Mouse (Mus musculus) hindbrain, embryonic 11.5 days (tissue): ENCODE measurements around the gene Cyth1. TPM values are rescaled to one million over a fixed set of nuclear protein-coding genes. Genes with fewer than 3 reads are reported as not detected.
A peak's percentile ranks its signal among the peaks of the same experiment; 100 is the strongest.

ENCODE experiments used
- ATAC-seq: fragments of 200-750 bp; cut with Nextera tagmentation; 2 replicates; pipeline ENCODE4 v1.8.0; 2017; ENCODE audit warnings: mild to moderate bottlenecking, moderate TSS enrichment, moderate library complexity; ENCODE audit not compliant: low FRiP score
- DNase-seq: peaks from one replicate; pipeline ENCODE4 v3.0.0-alpha.2; 2015; ENCODE audit warnings: low spot score
- H3K27ac ChIP-seq: fragments of 300-500 bp; sonication (generic); 2 replicates; pipeline ENCODE4 v1.5.1; 2014; ENCODE audit warnings: mild to moderate bottlenecking, low read depth, low read length
- H3K27me3 ChIP-seq: fragments of 300-500 bp; sonication (generic); 2 replicates; pipeline ENCODE4 v1.6.1; 2014; ENCODE audit warnings: mild to moderate bottlenecking, low read length, moderate library complexity, mixed read lengths; ENCODE audit not compliant: control insufficient read depth, insufficient read depth
- H3K36me3 ChIP-seq: fragments of 300-500 bp; sonication (generic); 2 replicates; pipeline ENCODE4 v1.6.1; 2014; ENCODE audit warnings: mild to moderate bottlenecking, low read length, moderate library complexity, mixed read lengths; ENCODE audit not compliant: control insufficient read depth, insufficient read depth
- H3K4me1 ChIP-seq: fragments of 300-500 bp; sonication (generic); replicated peaks from 2 replicates; pipeline ENCODE4 v1.6.1; 2014; ENCODE audit warnings: low read length, mixed read lengths; ENCODE audit not compliant: control insufficient read depth, insufficient read depth
- H3K4me2 ChIP-seq: fragments of 300-500 bp; sonication (generic); replicated peaks from 2 replicates; pipeline ENCODE4 v1.6.1; 2014; ENCODE audit warnings: mild to moderate bottlenecking, low read depth, low read length
- H3K4me3 ChIP-seq: fragments of 300-500 bp; sonication (generic); 2 replicates; pipeline ENCODE4 v1.5.1; 2014; ENCODE audit warnings: low read depth, low read length
- H3K9ac ChIP-seq: fragments of 300-500 bp; sonication (generic); 2 replicates; pipeline ENCODE4 v1.6.1; 2014; ENCODE audit warnings: low read depth, low read length
- H3K9me3 ChIP-seq: fragments of 300-500 bp; sonication (generic); 2 replicates; pipeline ENCODE4 v1.6.1; 2016; ENCODE audit warnings: low read length; ENCODE audit not compliant: control insufficient read depth
- WGBS: fragments of 180-500 bp; shearing (Covaris S2); extraction: QIAGEN DNeasy Blood & Tissue Kit; methylation state at CpG from one replicate; pipeline ENCODE4 v1.1.7; 2014; 5-methylcytosine and 5-hydroxymethylcytosine counted together
- polyA plus RNA-seq: library from polyadenylated mRNA; unstranded; fragments of >200 nt; fragmentation: Nextera tagmentation; extraction: Ambion mirVana; gene quantifications from 2 replicates; pipeline ENCODE4 v1.2.1, GENCODE M21; 2014

Cyth1 gene
- polyA plus RNA-seq, 1 experiment from 2014 or later: 16.5 TPM

- H3K9me3 ChIP-seq: no peaks in the 10 kb centered on the region
- ATAC-seq (no peak), DNase-seq (no peak)
- WGBS: 52% methylated on average over 2 of the region's 2 CpGs
- no peak overlapping the region for H3K4me3 ChIP-seq
- no peak overlapping the region for H3K27ac ChIP-seq
- no peaks in the 10 kb centered on the region for H3K36me3 ChIP-seq
- no peaks in the 10 kb centered on the region for H3K27me3 ChIP-seq
- no peak overlapping the region for H3K4me2 ChIP-seq
- no peak overlapping the region for H3K9ac ChIP-seq
- no peaks in the 10 kb centered on the region for H3K4me1 ChIP-seq
Observed at GRCm38 (mm10) chr11:118096736-118097135, 151.7 kb downstream of the Cyth1 start.

GRCm38 (mm10) chr11:118095004-118095403, 153.4 kb downstream of the Cyth1 start:
- no peak overlapping the region for H3K9ac ChIP-seq
- H3K36me3 ChIP-seq: no peaks in the 10 kb centered on the region
- no peak overlapping the region for H3K4me2 ChIP-seq
- H3K9me3 ChIP-seq: no peaks in the 10 kb centered on the region
- H3K27me3 ChIP-seq: no peaks in the 10 kb centered on the region
- ATAC-seq (no peak), DNase-seq (no peak)
- WGBS: 91% methylated on average over 9 of the region's 9 CpGs
- no peak overlapping the region for H3K4me3 ChIP-seq
- H3K4me1 ChIP-seq: no peaks in the 10 kb centered on the region
- H3K27ac ChIP-seq: no peak overlapping the region

DNA sequence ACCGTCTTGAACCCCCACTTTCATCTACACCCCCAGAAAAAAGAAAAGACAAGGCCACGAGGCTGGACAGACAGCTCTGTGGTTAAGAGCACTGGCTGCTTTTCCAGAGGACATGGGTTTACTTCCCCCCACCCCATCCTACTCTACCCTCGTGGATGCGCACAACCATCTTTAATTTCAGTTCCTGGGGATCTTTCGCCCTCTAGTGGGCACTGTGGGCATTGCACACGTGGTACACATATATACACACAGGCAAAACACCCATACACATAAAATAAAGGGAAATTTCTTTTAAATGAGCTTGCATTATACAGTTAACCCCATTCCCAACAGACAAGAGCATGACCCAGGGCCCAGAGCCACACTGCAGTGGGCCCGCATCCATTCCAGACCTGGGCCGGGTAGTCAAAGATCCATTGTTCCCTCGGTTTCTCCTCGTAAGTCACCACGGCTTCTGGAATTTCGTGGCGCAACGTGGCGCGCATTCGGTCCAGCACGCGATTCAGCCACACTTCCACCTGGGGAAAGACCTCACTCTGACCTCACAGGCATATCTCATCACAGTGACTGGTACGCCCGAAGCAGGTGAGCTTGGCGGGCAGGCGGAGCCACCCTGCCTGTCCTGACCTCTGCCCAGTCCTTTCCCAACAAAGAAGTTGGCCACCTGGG, 157.3 kb downstream of the Cyth1 start:
- Histone ChIP-seq H3K36me3 (no peaks in the 10 kb centered on the region), H3K4me2 (no peak overlapping the region), H3K9me3 (no peaks in the 10 kb centered on the region), H3K4me3 (no peak overlapping the region), H3K27ac (no peak overlapping the region), H3K4me1 (no peaks in the 10 kb centered on the region), H3K9ac (no peak overlapping the region), H3K27me3 (no peaks in the 10 kb centered on the region)
- WGBS: 85% methylated on average over 21 of the region's 23 CpGs
- no peak for ATAC-seq
- DNase-seq: peak; percentile 48

- Histone ChIP-seq H3K36me3 (no peaks in the 10 kb centered on the region), H3K9ac (no peak overlapping the region), H3K9me3 (no peaks in the 10 kb centered on the region), H3K4me1 (no peaks in the 10 kb centered on the region), H3K27ac (no peak overlapping the region), H3K27me3 (no peaks in the 10 kb centered on the region), H3K4me3 (no peak overlapping the region), H3K4me2 (no peak overlapping the region)
- no peak for DNase-seq
- WGBS: 89% methylated on average over 19 of the region's 19 CpGs
- no peak for ATAC-seq
Observed at GRCm38 (mm10) chr11:118088896-118089295, 159.5 kb downstream of the Cyth1 start.

DNA sequence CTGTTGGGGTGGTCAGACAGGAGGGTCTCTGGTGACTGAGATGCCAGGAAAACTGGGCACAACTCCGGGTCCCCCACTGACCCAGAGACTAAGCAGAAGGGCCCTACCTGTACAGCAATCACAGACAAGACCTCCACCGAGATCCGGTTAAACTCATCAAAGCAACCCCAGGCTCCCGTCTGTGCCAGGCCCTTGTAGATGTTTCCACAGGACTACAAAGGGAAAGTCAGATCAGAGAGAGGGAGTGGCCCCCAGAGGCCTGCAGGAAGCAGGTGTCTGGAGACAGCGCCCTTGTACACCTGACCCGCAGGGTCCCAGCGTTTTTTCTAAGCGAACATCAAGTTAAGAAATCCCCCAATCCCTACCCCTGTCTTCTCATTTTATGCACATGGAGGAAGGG, 162.4 kb downstream of the Cyth1 start:
- Histone ChIP-seq H3K4me1 (no peaks in the 10 kb centered on the region), H3K9ac (no peak overlapping the region), H3K27ac (no peak overlapping the region), H3K9me3 (no peaks in the 10 kb centered on the region), H3K27me3 (no peaks in the 10 kb centered on the region), H3K4me2 (no peak overlapping the region), H3K36me3 (no peaks in the 10 kb centered on the region), H3K4me3 (no peak overlapping the region)
- WGBS: 80% methylated on average over 8 of the region's 8 CpGs
- DNase-seq (no peak), ATAC-seq (no peak)

DNA sequence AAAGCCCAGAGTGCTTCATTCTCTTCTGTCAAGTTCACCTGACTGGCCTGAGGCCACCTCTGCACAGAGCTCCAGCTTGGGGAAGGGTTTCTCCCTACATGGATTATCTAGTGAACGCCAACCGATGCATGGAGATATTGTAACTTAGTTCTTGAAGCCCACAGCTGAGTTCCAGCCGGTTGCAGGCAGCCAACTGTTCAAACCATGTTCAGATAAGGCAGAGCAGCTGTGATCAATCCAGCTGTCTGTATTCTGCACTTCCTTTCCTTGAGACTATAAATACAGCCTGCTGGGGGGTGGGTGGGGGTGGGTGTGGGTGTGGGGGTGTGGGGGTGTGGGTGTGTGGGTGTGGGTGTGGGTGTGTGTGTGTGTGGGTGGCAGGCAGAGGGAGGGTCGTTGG, 163.2 kb downstream of the Cyth1 start:
- Histone ChIP-seq H3K4me3 (no peak overlapping the region), H3K36me3 (no peaks in the 10 kb centered on the region), H3K9ac (no peak overlapping the region), H3K9me3 (no peaks in the 10 kb centered on the region), H3K4me2 (no peak overlapping the region), H3K4me1 (no peaks in the 10 kb centered on the region), H3K27me3 (no peaks in the 10 kb centered on the region), H3K27ac (no peak overlapping the region)
- no peak for ATAC-seq
- DNase-seq: no peak
- 83% methylated on average over 4 of the region's 4 CpGs for WGBS

DNA sequence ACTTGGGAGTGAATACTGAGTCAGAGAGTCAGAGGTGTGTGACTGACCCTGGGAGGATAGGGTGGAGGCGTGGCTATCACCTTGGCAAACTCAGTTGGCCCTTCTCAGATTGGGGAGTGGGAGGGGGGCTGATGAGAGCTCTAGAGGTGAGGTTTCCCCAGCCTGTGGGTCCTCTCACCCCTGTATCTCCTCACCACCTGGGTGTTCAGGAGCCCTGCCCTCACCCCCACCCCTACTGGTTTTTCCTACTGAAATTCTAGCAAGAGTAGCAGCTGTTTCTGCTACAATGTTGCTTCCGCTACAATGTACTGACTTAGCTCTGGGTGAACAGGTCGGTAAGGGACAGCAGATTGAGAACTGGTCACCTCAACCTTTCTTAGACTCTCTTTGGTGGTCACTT, 164.1 kb downstream of the Cyth1 start:
- ATAC-seq (no peak), DNase-seq (no peak)
- Histone ChIP-seq H3K27me3 (no peaks in the 10 kb centered on the region), H3K4me1 (no peaks in the 10 kb centered on the region), H3K9me3 (no peaks in the 10 kb centered on the region), H3K36me3 (no peaks in the 10 kb centered on the region), H3K4me3 (no peak overlapping the region), H3K9ac (no peak overlapping the region), H3K4me2 (no peak overlapping the region), H3K27ac (no peak overlapping the region)
- WGBS: 77% methylated on average over 3 of the region's 3 CpGs

GRCm38 (mm10) chr11:118083811-118084210, 164.6 kb downstream of the Cyth1 start:
- DNase-seq (peak; percentile 90), ATAC-seq (no peak)
- no peaks in the 10 kb centered on the region for H3K9me3 ChIP-seq
- no peak overlapping the region for H3K4me2 ChIP-seq
- H3K27me3 ChIP-seq: no peaks in the 10 kb centered on the region
- H3K4me1 ChIP-seq: no peaks in the 10 kb centered on the region
- H3K27ac ChIP-seq: no peak overlapping the region
- no peak overlapping the region for H3K9ac ChIP-seq
- WGBS: 5% methylated on average over 6 of the region's 6 CpGs
- H3K4me3 ChIP-seq: no peak overlapping the region
- H3K36me3 ChIP-seq: no peaks in the 10 kb centered on the region

GRCm38 (mm10) chr11:118082294-118082693, 166.1 kb downstream of the Cyth1 start:
- Histone ChIP-seq H3K9me3 (no peaks in the 10 kb centered on the region), H3K4me3 (no peak overlapping the region), H3K36me3 (no peaks in the 10 kb centered on the region), H3K4me1 (no peaks in the 10 kb centered on the region), H3K9ac (no peak overlapping the region), H3K27me3 (no peaks in the 10 kb centered on the region), H3K27ac (no peak overlapping the region), H3K4me2 (no peak overlapping the region)
- DNase-seq: no peak
- WGBS: 92% methylated on average over 14 of the region's 14 CpGs
- ATAC-seq: no peak
